In the genomic region with DNA sequence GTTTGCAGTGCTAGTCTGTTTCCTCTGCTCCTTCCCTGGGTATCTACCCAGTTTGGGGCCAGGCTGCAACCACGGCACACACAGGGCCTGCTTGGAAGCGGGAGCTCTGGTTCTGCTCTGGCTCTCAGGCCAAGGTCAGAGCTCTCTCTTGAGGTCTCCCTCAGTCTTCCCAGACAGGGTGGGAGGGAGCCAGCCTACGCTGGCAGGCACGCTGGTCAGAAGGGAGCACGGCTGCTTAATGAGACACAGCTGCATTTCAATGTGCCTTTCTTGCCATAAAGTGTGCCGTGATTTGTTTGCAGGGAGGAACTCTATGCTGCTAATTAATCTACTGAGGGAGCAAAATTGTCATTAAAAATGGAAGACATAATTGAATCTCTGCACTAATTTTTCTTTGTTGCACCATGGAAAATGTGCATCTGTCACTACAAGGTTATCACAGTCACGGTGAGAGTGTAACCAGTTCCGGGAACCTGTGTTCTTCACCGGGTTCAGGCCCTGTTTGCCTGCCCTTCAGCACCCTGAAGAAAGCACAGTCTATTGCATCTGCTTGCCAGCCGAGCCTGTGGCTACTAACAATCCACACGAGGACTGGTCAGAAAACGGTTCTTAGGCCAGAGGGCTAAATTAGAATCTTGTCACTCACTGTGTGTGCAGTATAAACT, we compare ENCODE assay signal across 9 mouse cellular contexts. TPM values are rescaled to one million over a fixed set of nuclear protein-coding genes. Genes with fewer than 3 reads are reported as not detected.
DNase-seq lines count a peak whose midpoint lies in the region; ATAC-seq lines count a peak whose summit lies in the region.
"Had no signal": no experiment of that assay in that cellular context is flagged by ENCODE, and none has a peak within 500 bp of the region (broad histone marks: within the 10 kb centered on the region; RNA-seq: fewer than 3 reads in every experiment).

No protein-coding gene starts in this region.

- no peaks in the 10 kb centered on the region for H3K4me1 ChIP-seq in neural tube, embryonic 11.5 days (ENCODE audit: control insufficient read depth, insufficient read depth, low read length)
- peaks cover 14% of the 10 kb centered on the region for H3K4me1 ChIP-seq in forebrain, embryonic 14.5 days (ENCODE audit: control insufficient read depth, insufficient read depth, low read length)
- peaks cover 10% of the 10 kb centered on the region for H3K4me1 ChIP-seq in midbrain, embryonic 15.5 days
- H3K4me1 ChIP-seq in liver, embryonic 11.5 days (replicated peaks; ENCODE audit: control insufficient read depth, insufficient read depth, low read length) = peaks cover 16% of the 10 kb centered on the region

- H3K9me3 ChIP-seq in neural tube, embryonic 11.5 days (ENCODE audit: control insufficient read depth, low read length) = no peaks in the 10 kb centered on the region
- no peaks in the 10 kb centered on the region for H3K9me3 ChIP-seq in forebrain, embryonic 14.5 days (replicated peaks; ENCODE audit: control insufficient read depth, low read length)
- no peaks in the 10 kb centered on the region for H3K9me3 ChIP-seq in midbrain, embryonic 15.5 days
- no peaks in the 10 kb centered on the region for H3K9me3 ChIP-seq in liver, embryonic 11.5 days (ENCODE audit: control insufficient read depth, low read length)

- 44% methylated on average over 12 of the region's 12 CpGs for WGBS in neural tube, embryonic 11.5 days
- WGBS in forebrain, embryonic 14.5 days = 21% methylated on average over 12 of the region's 12 CpGs
- WGBS in midbrain, embryonic 15.5 days = 37% methylated on average over 12 of the region's 12 CpGs
- 71% methylated on average over 12 of the region's 12 CpGs for WGBS in liver, embryonic 11.5 days

- no peak overlapping the region for H3K4me3 ChIP-seq in neural tube, embryonic 11.5 days (ENCODE audit: low read depth, low read length)
- no peak overlapping the region for H3K4me3 ChIP-seq in forebrain, embryonic 14.5 days (ENCODE audit: low read depth, low read length)
- no peak overlapping the region for H3K4me3 ChIP-seq in midbrain, embryonic 15.5 days
- no peak overlapping the region for H3K4me3 ChIP-seq in liver, embryonic 11.5 days (ENCODE audit: low read depth, low read length)
- H3K4me3 ChIP-seq: myocyte had no signal

- H3K9ac ChIP-seq in neural tube, embryonic 11.5 days (ENCODE audit: low read length) = no peak overlapping the region
- peak overlapping the region; percentile 40; the same call in 1 of the 2 replicates for H3K9ac ChIP-seq in forebrain, embryonic 14.5 days (ENCODE audit: low read length)
- H3K9ac ChIP-seq in midbrain, embryonic 15.5 days = no peak overlapping the region
- H3K9ac ChIP-seq in liver, embryonic 11.5 days (ENCODE audit: low read depth, low read length) = no peak overlapping the region

- H3K27ac ChIP-seq in neural tube, embryonic 11.5 days (ENCODE audit: low read depth, low read length) = peak overlapping the region; percentile 45; the same call in 1 of the 2 replicates
- H3K27ac ChIP-seq in forebrain, embryonic 14.5 days (ENCODE audit: low read depth, low read length) = peak overlapping the region; percentile 85
- H3K27ac ChIP-seq in midbrain, embryonic 15.5 days = peak overlapping the region; percentile 70
- no peak overlapping the region for H3K27ac ChIP-seq in liver, embryonic 11.5 days (ENCODE audit: low read depth, low read length)

- DNase-seq in neural tube, embryonic 11.5 days (ENCODE audit: low spot score) = no peak
- no peak for DNase-seq in neural tube, embryonic 10.5 days (ENCODE audit: extremely low spot score, low spot score)
- DNase-seq in forebrain, embryonic 14.5 days (ENCODE audit: low spot score) = peak; percentile 76
- peak; percentile 43 for DNase-seq in heart, postnatal 4 days
- peak; percentile 43 to 53 for DNase-seq in layer of hippocampus, postnatal 10 days (ENCODE audit: low spot score in 2 of 2)
- DNase-seq in spleen, adult 18-20 months = no peak
- DNase-seq in liver, embryonic 11.5 days (ENCODE audit: low spot score) = no peak

- no peak overlapping the region for H3K4me2 ChIP-seq in neural tube, embryonic 11.5 days (ENCODE audit: low read depth)
- H3K4me2 ChIP-seq in forebrain, embryonic 14.5 days (ENCODE audit: low read length) = no peak overlapping the region
- H3K4me2 ChIP-seq in midbrain, embryonic 15.5 days = no peak overlapping the region
- no peak overlapping the region for H3K4me2 ChIP-seq in liver, embryonic 11.5 days

- H3K27me3 ChIP-seq in neural tube, embryonic 11.5 days (ENCODE audit: control insufficient read depth, insufficient read depth, low read length) = no peaks in the 10 kb centered on the region
- no peaks in the 10 kb centered on the region for H3K27me3 ChIP-seq in forebrain, embryonic 14.5 days (replicated peaks; ENCODE audit: control insufficient read depth, insufficient read depth, low read length)
- H3K27me3 ChIP-seq in midbrain, embryonic 15.5 days (replicated peaks) = no peaks in the 10 kb centered on the region
- no peaks in the 10 kb centered on the region for H3K27me3 ChIP-seq in liver, embryonic 11.5 days (replicated peaks; ENCODE audit: control insufficient read depth, insufficient read depth, low read length)

- ATAC-seq in neural tube, embryonic 11.5 days (ENCODE audit: insufficient read depth, low FRiP score, low TSS enrichment) = no peak
- ATAC-seq in forebrain, embryonic 14.5 days = peak; percentile 77
- peak; percentile 75; the same call in 1 of the 2 replicates for ATAC-seq in midbrain, embryonic 15.5 days (replicated peaks)
- no peak for ATAC-seq in liver, embryonic 11.5 days (replicated peaks; ENCODE audit: low FRiP score)

- H3K36me3 ChIP-seq in neural tube, embryonic 11.5 days (ENCODE audit: control insufficient read depth, insufficient read depth, low read length) = 0 out of 2 replicates have a peak, but pooled peaks cover 4% of the 10 kb centered on the region
- H3K36me3 ChIP-seq in forebrain, embryonic 14.5 days (ENCODE audit: control insufficient read depth, insufficient read depth, low read length) = peaks cover 26% of the 10 kb centered on the region; the same call in 1 of the 2 replicates
- H3K36me3 ChIP-seq in midbrain, embryonic 15.5 days (replicated peaks) = no peaks in the 10 kb centered on the region
- H3K36me3 ChIP-seq in liver, embryonic 11.5 days (ENCODE audit: control insufficient read depth, insufficient read depth, low read length) = peaks cover 20% of the 10 kb centered on the region

RNA-seq across cellular contexts. Expression of a gene that starts 26.3 kb away (rescaled TPM):
- 60.3 and 62.5 TPM in 2 replicates for polyA plus RNA-seq in neural tube, embryonic 11.5 days (2014; fragmentation: Nextera tagmentation; extraction: Ambion mirVana)
- 41.2 and 44.2 TPM in 2 replicates for polyA plus RNA-seq in forebrain, embryonic 14.5 days (2014; fragmentation: Nextera tagmentation; extraction: Ambion mirVana)
- 10 to 100 TPM; 62.7 to 65.0 TPM for total RNA-seq in heart, postnatal 4 days (2021)
- 10 to 100 TPM; 60.1 to 62.6 TPM for total RNA-seq in layer of hippocampus, postnatal 10 days (2021)
- polyA plus RNA-seq in midbrain, embryonic 15.5 days (2015; fragmentation: Nextera tagmentation; extraction: Ambion mirVana) = 51.9 and 55.8 TPM in 2 replicates
- 26.1 and 27.8 TPM in 2 replicates for polyA plus RNA-seq in liver, embryonic 11.5 days (2014; fragmentation: Nextera tagmentation; extraction: Ambion mirVana)

Comparison
In these comparisons a context has a peak if more than half of its experiments do, and no peak if none do; other contexts are left out.
1. ATAC-seq: peak in forebrain, embryonic 14.5 days (single experiment) and midbrain, embryonic 15.5 days (single experiment); none in neural tube, embryonic 11.5 days (single experiment) and liver, embryonic 11.5 days (single experiment).
2. DNase-seq: peak in forebrain, embryonic 14.5 days (single experiment), heart, postnatal 4 days (single experiment) and layer of hippocampus, postnatal 10 days (2 of 2); none in neural tube, embryonic 11.5 days (single experiment), neural tube, embryonic 10.5 days (single experiment), spleen, adult 18-20 months (0 of 2) and liver, embryonic 11.5 days (single experiment).